Mouse (Mus musculus) midbrain, embryonic 13.5 days (tissue): Measurements from ENCODE around the gene Skor1. TPM values are rescaled to one million over a fixed set of nuclear protein-coding genes. Genes with fewer than 3 reads are reported as not detected.

Experiments
- ATAC-seq: fragments of 200-750 bp; cut with Nextera tagmentation; 2 replicates; pipeline ENCODE4 v1.8.0; 2017; ENCODE audit warnings: mild to moderate bottlenecking, moderate TSS enrichment, moderate library complexity
- H3K27ac ChIP-seq: fragments of 300-500 bp; sonication (generic); 2 replicates; pipeline ENCODE4 v1.5.1; 2015; ENCODE audit warnings: inconsistent platforms, mild to moderate bottlenecking, moderate library complexity
- H3K27me3 ChIP-seq: fragments of 300-500 bp; sonication (generic); 2 replicates; pipeline ENCODE4 v1.6.1; 2015; ENCODE audit warnings: mild to moderate bottlenecking, inconsistent platforms
- H3K36me3 ChIP-seq: fragments of 300-500 bp; sonication (generic); 2 replicates; pipeline ENCODE4 v1.6.1; 2015; ENCODE audit warnings: mild to moderate bottlenecking, inconsistent platforms
- H3K4me1 ChIP-seq: fragments of 300-500 bp; sonication (generic); replicated peaks from 2 replicates; pipeline ENCODE4 v1.6.1; 2015; ENCODE audit warnings: inconsistent platforms
- H3K4me2 ChIP-seq: fragments of 300-500 bp; sonication (generic); replicated peaks from 2 replicates; pipeline ENCODE4 v1.6.1; 2015; ENCODE audit warnings: moderate library complexity, mild to moderate bottlenecking, inconsistent platforms
- H3K4me3 ChIP-seq: fragments of 300-500 bp; sonication (generic); replicated peaks from 2 replicates; pipeline ENCODE4 v1.5.1; 2015; ENCODE audit warnings: mild to moderate bottlenecking, inconsistent platforms
- H3K9ac ChIP-seq: fragments of 300-500 bp; sonication (generic); replicated peaks from 2 replicates; pipeline ENCODE4 v1.6.1; 2015; ENCODE audit warnings: mild to moderate bottlenecking, inconsistent platforms
- H3K9me3 ChIP-seq: fragments of 300-500 bp; sonication (generic); 2 replicates; pipeline ENCODE4 v1.6.1; 2016; ENCODE audit warnings: mild to moderate bottlenecking, inconsistent platforms
- WGBS: fragments of 180-500 bp; shearing (Covaris S2); methylation state at CpG from one replicate; pipeline ENCODE4 v1.1.7; 2015; 5-methylcytosine and 5-hydroxymethylcytosine counted together
- polyA plus RNA-seq: library from polyadenylated mRNA; unstranded; fragments of >200 nt; fragmentation: Nextera tagmentation; extraction: Ambion mirVana; gene quantifications from 2 replicates; pipeline ENCODE4 v1.2.1, GENCODE M21; 2015

The Skor1 gene
- polyA plus RNA-seq, 1 experiment from 2014 or later: 2.0 TPM

DNA sequence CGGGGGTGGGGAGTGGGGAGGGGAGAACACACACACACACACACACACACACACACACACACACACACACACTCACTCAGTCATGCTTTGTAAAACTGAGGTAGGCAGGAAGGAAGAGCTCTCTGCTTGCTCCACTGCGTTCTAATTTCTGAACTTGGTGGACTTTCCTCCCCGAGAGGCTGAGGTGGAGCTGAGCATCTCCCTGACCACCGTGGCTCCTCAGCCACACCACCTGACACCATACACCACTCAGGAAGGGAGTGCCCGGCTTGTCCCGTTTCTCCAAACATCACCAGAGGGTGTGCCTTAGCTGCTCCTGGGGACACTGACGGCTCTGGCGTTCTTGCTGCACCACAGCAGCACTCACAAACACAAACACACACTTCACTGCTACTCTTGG lies 29.5 kb upstream of the Skor1 start:
- H3K9me3 ChIP-seq: no peaks in the 10 kb centered on the region
- H3K27ac ChIP-seq: no peak overlapping the region
- no peak for ATAC-seq
- H3K4me1 ChIP-seq: peaks cover 39% of the 10 kb centered on the region
- H3K27me3 ChIP-seq: peaks cover 30% of the 10 kb centered on the region
- H3K36me3 ChIP-seq: no peaks in the 10 kb centered on the region
- no peak overlapping the region for H3K4me3 ChIP-seq
- H3K4me2 ChIP-seq: no peak overlapping the region
- 91% methylated on average over 8 of the region's 8 CpGs for WGBS
- H3K9ac ChIP-seq: no peak overlapping the region

- Histone ChIP-seq H3K9me3 (no peaks in the 10 kb centered on the region), H3K27ac (no peak overlapping the region), H3K9ac (no peak overlapping the region), H3K4me2 (no peak overlapping the region), H3K4me3 (no peak overlapping the region), H3K4me1 (peaks cover 12% of the 10 kb centered on the region), H3K36me3 (no peaks in the 10 kb centered on the region), H3K27me3 (peaks cover 11% of the 10 kb centered on the region)
- ATAC-seq: no peak
- WGBS: 87% methylated on average over 8 of the region's 8 CpGs
These were observed 25.4 kb upstream of the Skor1 start for GRCm38 (mm10) chr9:63174001-63174721.

DNA sequence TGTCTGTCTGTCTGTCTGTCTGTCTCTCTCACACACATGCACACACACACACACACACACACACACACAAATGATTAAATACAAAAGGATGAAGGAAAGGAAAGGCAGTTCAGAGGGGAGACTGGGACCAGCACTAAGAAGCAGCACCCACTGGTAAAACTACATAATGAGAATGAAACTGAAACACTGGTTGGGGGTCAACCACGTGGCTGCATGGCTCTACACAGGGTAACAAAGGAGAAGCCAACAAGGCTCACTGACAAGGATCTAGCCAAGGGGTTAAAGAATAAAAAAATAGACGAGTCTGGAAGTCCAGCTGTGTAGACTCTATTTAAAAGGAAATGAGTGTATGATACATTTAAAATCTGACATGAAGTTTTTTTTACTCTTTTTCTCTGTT lies 23.2 kb upstream of the Skor1 start:
- Histone ChIP-seq H3K4me2 (no peak overlapping the region), H3K9me3 (no peaks in the 10 kb centered on the region), H3K9ac (no peak overlapping the region), H3K4me3 (no peak overlapping the region), H3K4me1 (peaks cover 9% of the 10 kb centered on the region), H3K36me3 (no peaks in the 10 kb centered on the region), H3K27me3 (no peaks in the 10 kb centered on the region), H3K27ac (no peak overlapping the region)
- WGBS: 41% methylated on average over 2 of the region's 2 CpGs
- no peak for ATAC-seq

DNA sequence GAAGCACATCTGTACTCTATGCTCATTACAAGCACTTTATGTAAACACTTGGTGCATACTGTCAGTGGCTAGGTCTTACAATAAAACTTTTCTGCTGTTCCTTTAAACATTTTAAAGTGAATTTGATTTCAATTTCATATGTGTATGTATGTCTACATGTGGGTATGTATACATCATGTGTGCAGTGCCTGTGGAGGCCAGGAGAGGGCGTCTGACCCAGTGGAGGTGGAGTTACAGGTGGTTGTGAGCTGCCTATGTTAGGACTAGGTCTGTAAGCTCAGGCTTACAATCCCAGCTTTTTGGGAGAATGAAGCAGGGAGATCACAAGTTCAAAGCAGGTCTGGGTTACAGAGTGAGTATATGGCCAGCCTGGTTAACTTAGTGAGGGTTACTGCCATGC lies 20.4 kb upstream of the Skor1 start:
- H3K9me3 ChIP-seq: no peaks in the 10 kb centered on the region
- H3K4me1 ChIP-seq: peaks cover 6% of the 10 kb centered on the region
- no peak overlapping the region for H3K4me2 ChIP-seq
- no peak for ATAC-seq
- H3K9ac ChIP-seq: no peak overlapping the region
- WGBS: 90% methylated on average over 1 of the region's 1 CpGs
- H3K27ac ChIP-seq: no peak overlapping the region
- H3K27me3 ChIP-seq: no peaks in the 10 kb centered on the region
- H3K36me3 ChIP-seq: no peaks in the 10 kb centered on the region
- no peak overlapping the region for H3K4me3 ChIP-seq

DNA sequence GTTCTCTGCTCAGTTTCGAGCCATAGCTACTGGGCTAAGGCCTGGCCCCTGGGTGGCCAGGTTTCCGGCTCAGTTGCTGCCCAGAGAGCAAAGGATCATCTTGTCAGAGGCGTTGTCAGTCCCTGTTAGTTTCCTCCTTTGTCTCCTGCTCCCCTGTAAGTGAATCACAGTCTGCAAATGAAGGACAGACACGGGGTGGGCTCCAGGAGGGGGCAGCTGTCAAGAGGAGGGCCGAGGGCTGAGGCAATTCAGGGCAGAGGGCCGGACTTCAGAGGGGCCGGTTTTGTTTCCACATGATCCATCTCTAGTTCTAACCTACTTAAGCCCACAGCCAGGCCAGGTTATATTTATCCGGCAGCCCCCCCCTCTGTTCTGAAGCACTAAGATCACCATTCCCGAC lies 16.3 kb upstream of the Skor1 start:
- no peak for ATAC-seq
- Histone ChIP-seq H3K9ac (no peak overlapping the region), H3K27me3 (no peaks in the 10 kb centered on the region), H3K27ac (no peak overlapping the region), H3K9me3 (no peaks in the 10 kb centered on the region), H3K4me1 (peaks cover 6% of the 10 kb centered on the region), H3K4me2 (no peak overlapping the region), H3K36me3 (peaks cover 4% of the 10 kb centered on the region; the same call in 1 of the 2 replicates), H3K4me3 (no peak overlapping the region)
- 21% methylated on average over 9 of the region's 9 CpGs for WGBS

GRCm38 (mm10) chr9:63163756-63164155 lies 15.0 kb upstream of the Skor1 start:
- H3K4me2 ChIP-seq: no peak overlapping the region
- H3K4me1 ChIP-seq: peaks cover 6% of the 10 kb centered on the region
- ATAC-seq: no peak
- H3K9ac ChIP-seq: no peak overlapping the region
- H3K36me3 ChIP-seq: peaks cover 4% of the 10 kb centered on the region; the same call in 1 of the 2 replicates
- 70% methylated on average over 8 of the region's 8 CpGs for WGBS
- no peaks in the 10 kb centered on the region for H3K9me3 ChIP-seq
- H3K27ac ChIP-seq: no peak overlapping the region
- no peak overlapping the region for H3K4me3 ChIP-seq
- 0 out of 2 replicates have a peak, but pooled peaks cover 5% of the 10 kb centered on the region for H3K27me3 ChIP-seq

DNA sequence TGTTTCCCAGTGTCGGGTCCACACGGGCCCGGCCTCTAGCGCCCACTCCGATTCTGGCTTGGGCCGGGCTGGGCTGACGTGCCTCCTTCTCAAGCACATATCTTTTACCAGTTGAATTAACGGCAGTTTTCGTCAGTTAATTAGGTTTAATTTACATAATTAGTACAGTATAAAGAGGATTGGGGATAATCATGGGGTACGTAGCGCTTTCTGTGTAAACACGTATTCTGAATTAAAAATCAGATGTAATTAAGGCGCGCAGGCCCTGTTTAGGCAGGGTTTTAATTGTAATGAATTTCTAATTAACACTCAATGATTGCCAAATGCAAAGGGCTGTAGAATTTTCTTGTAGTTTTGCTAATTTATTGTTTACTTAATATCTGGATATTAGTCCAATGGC lies 3.2 kb upstream of the Skor1 start:
- no peaks in the 10 kb centered on the region for H3K36me3 ChIP-seq
- H3K27me3 ChIP-seq: peaks cover 95% of the 10 kb centered on the region
- no peaks in the 10 kb centered on the region for H3K9me3 ChIP-seq
- peaks cover 38% of the 10 kb centered on the region for H3K4me1 ChIP-seq
- H3K4me3 ChIP-seq: no peak overlapping the region
- 20% methylated on average over 14 of the region's 14 CpGs for WGBS
- ATAC-seq: peak; percentile 37; the same call in 1 of the 2 replicates
- no peak overlapping the region for H3K9ac ChIP-seq
- no peak overlapping the region for H3K4me2 ChIP-seq
- H3K27ac ChIP-seq: no peak overlapping the region

DNA sequence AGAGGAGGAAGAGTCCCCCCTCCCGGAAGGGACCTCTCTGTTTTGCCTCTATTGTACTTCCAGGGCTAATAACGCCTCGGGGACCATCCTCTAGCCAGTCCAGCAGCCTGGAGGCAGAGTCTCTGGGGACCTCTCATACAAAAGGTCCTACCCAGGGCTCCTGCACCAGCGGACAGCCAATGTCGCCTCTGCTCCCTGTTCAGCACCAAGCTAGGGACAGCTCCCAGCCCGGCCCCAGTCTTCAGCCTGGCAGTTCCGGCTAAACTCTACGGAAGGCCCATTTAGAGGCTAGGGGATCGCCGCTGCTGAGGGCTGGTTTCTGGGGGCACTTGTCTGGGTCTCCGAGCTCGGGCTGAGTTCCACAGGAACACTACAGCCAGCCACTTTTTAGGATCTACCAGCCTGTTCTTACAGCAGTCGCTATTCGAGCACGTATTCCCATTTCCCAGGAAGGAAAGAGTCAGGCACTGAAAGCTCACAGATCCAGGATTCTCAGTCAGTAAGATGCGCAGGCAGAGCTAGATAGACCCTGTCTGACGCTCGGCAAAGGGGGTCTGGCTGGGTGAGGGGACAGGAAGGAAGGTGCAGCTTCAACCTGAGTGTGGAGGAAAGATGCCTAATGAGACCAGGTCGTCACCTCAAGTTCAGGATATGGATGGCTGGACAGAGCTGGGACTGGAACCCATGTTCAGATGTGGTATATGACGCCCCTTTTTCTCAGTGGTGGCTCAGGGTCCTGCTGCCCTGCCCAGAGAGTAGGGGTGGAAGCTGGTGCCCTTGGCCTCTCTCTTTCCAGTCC lies 2.5 kb upstream of the Skor1 start:
- Histone ChIP-seq H3K9ac (no peak overlapping the region), H3K4me1 (peaks cover 45% of the 10 kb centered on the region), H3K27ac (no peak overlapping the region), H3K27me3 (peaks cover 98% of the 10 kb centered on the region), H3K9me3 (no peaks in the 10 kb centered on the region), H3K4me3 (no peak overlapping the region), H3K36me3 (no peaks in the 10 kb centered on the region), H3K4me2 (no peak overlapping the region)
- under 1% methylated on average over 20 of the region's 20 CpGs for WGBS
- ATAC-seq: no peak

DNA sequence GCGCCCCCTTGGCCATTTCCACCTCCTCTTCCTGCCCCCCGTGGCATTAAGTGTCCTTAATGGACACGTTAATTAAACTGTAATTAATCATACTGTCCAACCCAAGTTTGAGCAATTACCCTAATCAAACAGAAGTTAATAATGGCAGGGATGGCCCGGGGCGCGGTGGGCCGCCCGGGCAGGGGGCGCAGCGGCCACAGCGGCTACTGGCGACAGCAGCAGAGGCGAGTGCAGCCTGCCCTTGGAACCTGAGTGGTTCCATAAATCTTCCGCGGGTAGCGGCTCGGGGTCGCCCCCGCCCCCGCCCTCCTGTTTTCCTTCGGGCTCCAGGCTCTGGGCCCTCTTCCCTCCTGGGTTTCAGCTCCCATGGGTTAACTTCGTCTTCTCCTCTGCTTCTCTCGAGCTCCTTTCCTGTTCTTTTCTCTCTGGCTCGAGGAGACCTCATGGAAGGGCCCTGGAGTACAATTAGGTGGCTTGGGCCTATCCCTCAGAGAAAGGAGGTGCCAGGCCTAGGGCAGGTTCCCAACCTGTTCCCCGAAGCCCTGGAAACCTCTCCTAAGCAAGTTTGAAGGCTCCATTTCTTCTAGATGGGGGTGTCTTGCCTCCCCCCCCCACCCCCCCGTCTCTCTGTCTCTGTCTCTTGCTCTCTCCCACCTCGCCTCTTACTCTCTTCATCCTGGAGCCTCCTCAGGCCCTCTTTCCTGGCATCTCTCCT lies 1.5 kb upstream of the Skor1 start:
- H3K27ac ChIP-seq: no peak overlapping the region
- no peak for ATAC-seq
- H3K4me3 ChIP-seq: no peak overlapping the region
- no peak overlapping the region for H3K9ac ChIP-seq
- H3K4me1 ChIP-seq: peaks cover 55% of the 10 kb centered on the region
- 0 out of 2 replicates have a peak overlapping the region, but pooled peaks have one; percentile 3 for H3K4me2 ChIP-seq
- WGBS: 2% methylated on average over 27 of the region's 27 CpGs
- H3K27me3 ChIP-seq: peaks cover 99% of the 10 kb centered on the region
- no peaks in the 10 kb centered on the region for H3K9me3 ChIP-seq
- H3K36me3 ChIP-seq: no peaks in the 10 kb centered on the region

DNA sequence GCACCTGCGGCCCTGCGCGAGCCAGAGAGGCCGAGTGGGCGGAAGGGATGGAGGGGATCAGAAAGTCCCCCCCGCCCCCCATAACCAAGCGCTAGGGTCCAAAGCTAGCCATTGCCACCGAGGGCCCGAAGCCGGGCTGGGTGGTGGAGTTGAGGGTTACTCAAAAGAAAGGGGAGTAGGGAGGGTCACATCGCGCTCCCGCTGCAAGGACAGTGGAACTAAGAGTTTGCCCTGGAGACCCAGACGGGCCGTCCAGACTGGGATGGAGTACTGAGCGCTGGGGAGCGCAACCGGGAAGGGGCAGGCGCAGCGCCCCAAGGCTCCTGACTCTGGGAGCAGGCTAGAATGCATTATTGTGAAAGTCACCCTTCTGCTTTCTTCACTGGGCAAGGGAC lies 608 bp upstream of the Skor1 start:
- Histone ChIP-seq H3K4me1 (peaks cover 64% of the 10 kb centered on the region), H3K9me3 (no peaks in the 10 kb centered on the region), H3K27ac (no peak overlapping the region), H3K4me3 (peak overlapping the region; percentile 43), H3K27me3 (peaks cover 99% of the 10 kb centered on the region), H3K4me2 (peak overlapping the region; percentile 72), H3K36me3 (no peaks in the 10 kb centered on the region), H3K9ac (peak overlapping the region; percentile 58)
- 0 out of 2 replicates have a peak, but pooled peaks have one; percentile 25 for ATAC-seq
- WGBS: under 1% methylated on average over 20 of the region's 20 CpGs

DNA sequence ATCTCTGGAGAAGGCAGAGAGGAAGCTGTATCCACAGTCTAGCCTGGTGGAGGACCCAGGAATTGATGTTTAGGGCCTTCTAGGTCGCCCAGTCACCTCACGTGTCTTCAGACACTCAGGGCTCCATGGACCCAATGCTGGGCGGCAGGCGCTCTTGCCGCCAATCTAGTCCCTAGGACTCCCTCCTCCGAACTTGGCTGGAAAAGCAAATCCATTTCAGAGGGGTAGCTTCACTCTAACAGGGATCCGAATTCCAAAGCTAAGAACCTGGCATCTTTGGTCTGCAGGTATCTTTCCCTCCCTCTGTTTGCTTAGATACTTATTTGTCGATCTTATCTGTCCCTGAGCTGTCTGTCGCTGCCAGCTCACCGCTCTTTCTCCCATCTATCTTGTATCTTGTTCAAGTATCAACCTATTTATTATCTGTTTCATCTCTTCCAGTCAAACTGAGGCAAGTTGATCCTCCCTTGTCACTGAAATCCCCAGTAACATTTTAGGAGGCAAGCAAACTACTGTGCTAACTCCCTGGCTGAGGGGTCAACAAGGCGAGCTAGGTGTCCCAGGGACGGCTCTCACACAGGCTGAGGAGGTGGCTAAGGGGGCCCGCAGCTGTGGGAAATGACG lies 863 bp downstream of the Skor1 start:
- under 1% methylated on average over 14 of the region's 14 CpGs for WGBS
- Histone ChIP-seq H3K36me3 (no peaks in the 10 kb centered on the region), H3K9me3 (no peaks in the 10 kb centered on the region), H3K27ac (no peak overlapping the region), H3K27me3 (peaks cover 100% of the 10 kb centered on the region), H3K4me1 (peaks cover 77% of the 10 kb centered on the region), H3K4me3 (peak overlapping the region; percentile 43), H3K4me2 (peak overlapping the region; percentile 72; the same call in 1 of the 2 replicates), H3K9ac (peak overlapping the region; percentile 58; the same call in 1 of the 2 replicates)
- no peak for ATAC-seq
